Mouse (Mus musculus) heart, embryonic 16.5 days (tissue): Measurements from ENCODE around the gene Jun. TPM values are rescaled to one million over a fixed set of nuclear protein-coding genes. Genes with fewer than 3 reads are reported as not detected.

ENCODE experiments used
- ATAC-seq: fragments of 200-750 bp; cut with Nextera tagmentation; replicated peaks from 2 replicates; pipeline ENCODE4 v1.8.0; 2017; ENCODE audit warnings: moderate number of reproducible peaks; ENCODE audit not compliant: insufficient read depth, low FRiP score; ENCODE audit errors: extremely low read depth
- H3K27ac ChIP-seq: fragments of 300-500 bp; sonication (generic); 2 replicates; pipeline ENCODE4 v1.5.1; 2014; ENCODE audit warnings: mild to moderate bottlenecking, low read length, control low read depth, moderate library complexity
- H3K27me3 ChIP-seq: fragments of 300-500 bp; sonication (generic); 2 replicates; pipeline ENCODE4 v1.6.1; 2014; ENCODE audit warnings: low read length, mixed read lengths; ENCODE audit not compliant: control insufficient read depth, insufficient read depth
- H3K36me3 ChIP-seq: fragments of 300-500 bp; sonication (generic); 2 replicates; pipeline ENCODE4 v1.6.1; 2014; ENCODE audit not compliant: control insufficient read depth, insufficient read depth
- H3K4me1 ChIP-seq: fragments of 300-500 bp; sonication (generic); 2 replicates; pipeline ENCODE4 v1.6.1; 2014; ENCODE audit warnings: low read length, mixed read lengths; ENCODE audit not compliant: control insufficient read depth, insufficient read depth
- H3K4me2 ChIP-seq: fragments of 300-500 bp; sonication (generic); 2 replicates; pipeline ENCODE4 v1.6.1; 2014; ENCODE audit warnings: low read depth, mild to moderate bottlenecking, control low read depth, low read length
- H3K4me3 ChIP-seq: fragments of 300-500 bp; sonication (generic); 2 replicates; pipeline ENCODE4 v1.5.1; 2014; ENCODE audit warnings: mild to moderate bottlenecking, control low read depth, low read length
- H3K9ac ChIP-seq: fragments of 300-500 bp; sonication (generic); 2 replicates; pipeline ENCODE4 v1.6.1; 2014; ENCODE audit warnings: low read length, control low read depth
- H3K9me3 ChIP-seq: fragments of 300-500 bp; sonication (generic); replicated peaks from 2 replicates; pipeline ENCODE4 v1.6.1; 2016; ENCODE audit warnings: low read length; ENCODE audit not compliant: control insufficient read depth
- WGBS: fragments of 180-500 bp; shearing (Covaris S2); extraction: QIAGEN DNeasy Blood & Tissue Kit; methylation state at CpG from one replicate; pipeline ENCODE4 v1.1.7; 2014; 5-methylcytosine and 5-hydroxymethylcytosine counted together
- polyA plus RNA-seq: library from polyadenylated mRNA; unstranded; fragments of >200 nt; fragmentation: Nextera tagmentation; extraction: Ambion mirVana; gene quantifications from 2 replicates; pipeline ENCODE4 v1.2.1, GENCODE M21; 2015

Gene Jun
- polyA plus RNA-seq, 1 experiment from 2014 or later: 72.0 TPM

- H3K4me1 ChIP-seq: peaks cover 4% of the 10 kb centered on the region
- no peak overlapping the region for H3K4me2 ChIP-seq
- 0 out of 2 replicates have a peak, but pooled peaks have one; percentile 37 for ATAC-seq
- H3K27me3 ChIP-seq: no peaks in the 10 kb centered on the region
- H3K36me3 ChIP-seq: no peaks in the 10 kb centered on the region
- H3K9ac ChIP-seq: no peak overlapping the region
- WGBS: 45% methylated on average over 4 of the region's 4 CpGs
- no peak overlapping the region for H3K4me3 ChIP-seq
- peak overlapping the region; percentile 52 for H3K27ac ChIP-seq
- H3K9me3 ChIP-seq: no peaks in the 10 kb centered on the region
Measured at GRCm38 (mm10) chr4:95094700-95095113, 42.7 kb upstream of the Jun start.

GRCm38 (mm10) chr4:95093615-95094014 is 41.6 kb upstream of the Jun start:
- Histone ChIP-seq H3K4me3 (no peak overlapping the region), H3K9me3 (no peaks in the 10 kb centered on the region), H3K9ac (no peak overlapping the region), H3K27ac (peak overlapping the region; percentile 41; the same call in 1 of the 2 replicates), H3K27me3 (no peaks in the 10 kb centered on the region), H3K4me1 (peaks cover 4% of the 10 kb centered on the region), H3K4me2 (no peak overlapping the region), H3K36me3 (no peaks in the 10 kb centered on the region)
- 60% methylated on average over 6 of the region's 6 CpGs for WGBS
- no peak for ATAC-seq

- Histone ChIP-seq H3K9ac (no peak overlapping the region), H3K4me2 (no peak overlapping the region), H3K36me3 (no peaks in the 10 kb centered on the region), H3K4me1 (peaks cover 4% of the 10 kb centered on the region), H3K9me3 (no peaks in the 10 kb centered on the region), H3K27me3 (no peaks in the 10 kb centered on the region), H3K4me3 (no peak overlapping the region), H3K27ac (no peak overlapping the region)
- ATAC-seq: no peak
- 79% methylated on average over 4 of the region's 4 CpGs for whole genome bisulfite sequencing
Measured at GRCm38 (mm10) chr4:95092516-95092915, 40.5 kb upstream of the Jun start.

GRCm38 (mm10) chr4:95091536-95091935 is 39.5 kb upstream of the Jun start:
- no peak overlapping the region for H3K4me3 ChIP-seq
- H3K27me3 ChIP-seq: no peaks in the 10 kb centered on the region
- H3K9ac ChIP-seq: no peak overlapping the region
- H3K27ac ChIP-seq: no peak overlapping the region
- no peaks in the 10 kb centered on the region for H3K9me3 ChIP-seq
- ATAC-seq: no peak
- H3K4me1 ChIP-seq: peaks cover 4% of the 10 kb centered on the region
- WGBS: 80% methylated on average over 4 of the region's 4 CpGs
- no peaks in the 10 kb centered on the region for H3K36me3 ChIP-seq
- no peak overlapping the region for H3K4me2 ChIP-seq

GRCm38 (mm10) chr4:95089968-95090367 is 37.9 kb upstream of the Jun start:
- H3K4me3 ChIP-seq: no peak overlapping the region
- H3K36me3 ChIP-seq: no peaks in the 10 kb centered on the region
- H3K9me3 ChIP-seq: no peaks in the 10 kb centered on the region
- ATAC-seq: no peak
- no peak overlapping the region for H3K4me2 ChIP-seq
- H3K27ac ChIP-seq: no peak overlapping the region
- H3K9ac ChIP-seq: no peak overlapping the region
- H3K27me3 ChIP-seq: no peaks in the 10 kb centered on the region
- H3K4me1 ChIP-seq: peaks cover 4% of the 10 kb centered on the region

- 91% methylated on average over 5 of the region's 5 CpGs for WGBS
- H3K27ac ChIP-seq: no peak overlapping the region
- no peak for ATAC-seq
- no peaks in the 10 kb centered on the region for H3K27me3 ChIP-seq
- H3K36me3 ChIP-seq: no peaks in the 10 kb centered on the region
- no peak overlapping the region for H3K4me3 ChIP-seq
- no peak overlapping the region for H3K9ac ChIP-seq
- H3K4me1 ChIP-seq: peaks cover 4% of the 10 kb centered on the region
- no peak overlapping the region for H3K4me2 ChIP-seq
- no peaks in the 10 kb centered on the region for H3K9me3 ChIP-seq
Measured at GRCm38 (mm10) chr4:95089053-95089452, 37.0 kb upstream of the Jun start.

GRCm38 (mm10) chr4:95083957-95084356 is 31.9 kb upstream of the Jun start:
- Histone ChIP-seq H3K36me3 (no peaks in the 10 kb centered on the region), H3K9me3 (no peaks in the 10 kb centered on the region), H3K4me1 (peaks cover 21% of the 10 kb centered on the region), H3K9ac (no peak overlapping the region), H3K27ac (no peak overlapping the region), H3K4me2 (no peak overlapping the region), H3K4me3 (no peak overlapping the region), H3K27me3 (no peaks in the 10 kb centered on the region)
- WGBS: 78% methylated on average over 8 of the region's 8 CpGs
- no peak for ATAC-seq

GRCm38 (mm10) chr4:95083191-95083729 is 31.2 kb upstream of the Jun start:
- H3K9me3 ChIP-seq: no peaks in the 10 kb centered on the region
- H3K27ac ChIP-seq: peak overlapping the region; percentile 64
- H3K9ac ChIP-seq: no peak overlapping the region
- no peak for ATAC-seq
- no peak overlapping the region for H3K4me2 ChIP-seq
- no peaks in the 10 kb centered on the region for H3K27me3 ChIP-seq
- H3K36me3 ChIP-seq: no peaks in the 10 kb centered on the region
- no peak overlapping the region for H3K4me3 ChIP-seq
- WGBS: 80% methylated on average over 5 of the region's 5 CpGs
- H3K4me1 ChIP-seq: peaks cover 21% of the 10 kb centered on the region

GRCm38 (mm10) chr4:95082481-95083088 is 30.6 kb upstream of the Jun start:
- Histone ChIP-seq H3K4me3 (no peak overlapping the region), H3K27ac (peak overlapping the region; percentile 64), H3K27me3 (no peaks in the 10 kb centered on the region), H3K9ac (no peak overlapping the region), H3K36me3 (no peaks in the 10 kb centered on the region), H3K4me1 (peaks cover 21% of the 10 kb centered on the region), H3K4me2 (no peak overlapping the region), H3K9me3 (no peaks in the 10 kb centered on the region)
- ATAC-seq: peak; percentile 82; the same call in 1 of the 2 replicates
- WGBS: 43% methylated on average over 4 of the region's 4 CpGs
